Mouse (Mus musculus) C2C12 (cell line): Measurements from ENCODE around the gene Slc28a2.
"Not testable (repeated sequence)": the region's sequence is repeated elsewhere in the genome, so short reads cannot be mapped to it uniquely, and the experiment has no call there.

Experiments used
- CEBPB ChIP-seq: IDR thresholded peaks from one replicate; pipeline ENCODE4 v1.6.1; 2011; ENCODE audit warnings: low read depth, mild to moderate bottlenecking, control low read depth, moderate library complexity
- FOSL1 ChIP-seq: IDR thresholded peaks from one replicate; pipeline ENCODE4 v1.8.0; 2011; ENCODE audit warnings: mild to moderate bottlenecking, low read length; ENCODE audit not compliant: poor library complexity, insufficient read depth, severe bottlenecking
- USF1 ChIP-seq: IDR thresholded peaks from one replicate; pipeline ENCODE4 v1.6.1; 2011; ENCODE audit warnings: low read depth, mild to moderate bottlenecking, control low read depth, moderate library complexity

DNA sequence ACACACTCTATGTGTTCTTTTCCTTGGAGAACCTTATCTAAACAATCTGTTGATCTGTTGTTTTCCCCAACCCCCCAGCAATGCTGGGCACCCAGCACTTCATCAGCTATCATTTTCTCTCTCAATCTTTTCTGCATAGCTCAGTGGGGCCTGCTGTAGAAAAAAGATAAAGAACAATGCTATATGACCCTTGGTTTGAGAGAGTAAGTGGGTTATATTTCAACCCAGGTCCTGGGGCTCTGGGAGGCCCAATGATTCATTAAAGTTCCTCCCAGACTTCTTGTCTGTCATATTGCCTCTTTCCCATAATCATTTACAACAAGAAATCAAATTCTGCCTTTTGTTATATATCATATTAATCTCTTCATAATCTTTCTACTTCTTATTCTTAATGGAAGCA, 59.8 kb downstream of the Slc28a2 start:
- not testable (repeated sequence) for TF ChIP-seq USF1, CEBPB, FOSL1
